Mouse (Mus musculus) thymus, postnatal 25 days (tissue): ENCODE data around the gene Aff1.

Experiments
- DNase-seq: peaks from one replicate; pipeline ENCODE4 v3.0.0; 2022

Gene Aff1

DNA sequence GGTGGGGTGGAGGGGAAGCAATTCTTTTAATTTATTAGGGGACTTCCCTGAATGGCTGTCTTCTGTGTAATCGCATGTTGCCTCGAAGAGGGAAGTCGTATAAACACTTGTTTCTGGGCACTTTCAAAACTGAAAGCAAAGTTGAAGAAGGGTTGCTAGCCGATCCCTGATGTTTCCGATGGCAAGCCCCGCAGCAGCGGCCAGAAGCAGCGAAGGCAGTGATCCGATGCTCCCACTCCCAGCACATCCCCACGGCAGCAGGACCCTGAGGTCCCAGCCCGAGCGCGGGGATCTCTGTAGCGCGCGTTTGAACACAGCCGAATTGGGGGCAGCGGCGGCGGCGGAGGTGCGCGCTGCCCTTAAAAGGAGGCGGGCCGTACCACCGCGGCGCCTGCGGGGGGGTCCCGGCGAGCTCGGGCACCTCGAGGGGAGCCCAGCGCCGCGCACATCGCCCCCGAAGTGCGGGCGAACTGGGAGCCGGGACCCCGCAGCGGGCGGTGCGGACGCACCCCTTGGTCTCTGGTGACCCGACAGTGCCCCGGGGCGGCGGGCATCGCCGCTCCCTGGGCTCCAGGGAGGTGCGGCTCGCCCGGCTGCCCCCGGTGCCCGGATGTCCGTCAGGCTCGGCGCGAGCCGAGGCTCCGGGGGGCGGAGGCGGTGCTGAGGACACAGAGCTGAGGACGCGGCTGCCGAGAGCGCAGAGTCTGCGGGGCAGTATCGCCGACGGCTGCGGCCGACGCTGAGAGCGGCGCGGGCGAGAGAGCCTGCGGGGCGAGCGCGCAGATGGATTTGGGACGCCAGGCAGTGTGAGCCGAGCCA, 61.5 kb downstream of the Aff1 start:
- DNase-seq, result peak; percentile 95

DNA sequence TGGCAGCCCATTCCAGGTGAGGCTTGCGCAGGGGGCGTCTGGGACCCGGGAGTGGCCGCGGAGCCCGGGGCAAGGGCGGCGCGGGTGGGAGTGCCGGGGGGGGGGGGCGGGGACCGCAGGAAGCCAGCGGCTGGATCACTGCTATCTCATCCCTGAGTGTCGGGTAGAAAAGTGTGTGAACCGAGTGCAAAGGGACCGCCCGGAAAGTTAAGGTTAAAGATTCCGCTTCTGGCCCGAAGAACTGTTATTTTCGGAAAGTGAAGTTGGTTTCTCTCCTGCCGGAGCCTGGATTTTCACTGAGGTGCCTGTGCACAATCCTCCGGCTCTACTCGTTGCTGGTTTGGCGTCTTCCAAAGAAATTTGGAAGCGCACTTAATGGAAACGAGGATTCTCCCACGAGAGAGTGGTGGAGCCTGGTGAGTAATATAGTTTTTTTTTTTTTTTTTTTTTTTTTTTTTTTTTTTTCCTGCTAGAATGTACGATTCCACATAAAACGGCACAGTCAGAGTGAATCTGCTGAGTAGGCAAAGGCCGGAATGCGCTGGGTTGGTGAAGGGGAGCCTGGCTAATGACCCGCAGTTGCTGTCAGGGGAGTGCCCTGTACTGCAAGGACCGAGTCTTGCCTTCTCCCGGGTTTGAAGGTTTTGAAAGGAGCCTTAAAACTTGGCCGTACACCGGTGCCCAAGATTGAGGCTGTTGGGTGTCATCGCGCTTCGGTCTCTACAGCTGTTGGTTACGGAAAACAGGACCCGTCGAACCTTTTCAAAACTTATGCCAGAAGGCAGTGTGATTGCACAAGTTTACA, 62.4 kb downstream of the Aff1 start:
- peak; percentile 58 for DNase-seq

DNA sequence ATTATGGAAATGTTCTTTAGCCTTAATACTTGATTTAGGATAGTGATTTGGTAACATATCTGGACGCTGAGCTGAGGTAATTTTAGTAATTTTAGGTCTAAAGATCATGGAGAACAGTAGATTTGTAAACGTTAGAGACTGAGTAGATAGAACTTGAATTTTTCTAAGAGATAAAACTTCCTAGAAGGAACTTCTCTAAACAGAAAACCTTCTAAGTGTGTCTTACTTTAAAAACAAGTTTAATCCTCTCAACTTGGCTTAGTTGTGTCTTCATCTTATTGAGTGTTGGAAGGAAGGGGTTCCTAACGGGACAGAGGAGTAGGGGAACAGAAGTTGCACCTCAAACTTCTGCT, 62.9 kb downstream of the Aff1 start:
- DNase-seq, result no peak

DNA sequence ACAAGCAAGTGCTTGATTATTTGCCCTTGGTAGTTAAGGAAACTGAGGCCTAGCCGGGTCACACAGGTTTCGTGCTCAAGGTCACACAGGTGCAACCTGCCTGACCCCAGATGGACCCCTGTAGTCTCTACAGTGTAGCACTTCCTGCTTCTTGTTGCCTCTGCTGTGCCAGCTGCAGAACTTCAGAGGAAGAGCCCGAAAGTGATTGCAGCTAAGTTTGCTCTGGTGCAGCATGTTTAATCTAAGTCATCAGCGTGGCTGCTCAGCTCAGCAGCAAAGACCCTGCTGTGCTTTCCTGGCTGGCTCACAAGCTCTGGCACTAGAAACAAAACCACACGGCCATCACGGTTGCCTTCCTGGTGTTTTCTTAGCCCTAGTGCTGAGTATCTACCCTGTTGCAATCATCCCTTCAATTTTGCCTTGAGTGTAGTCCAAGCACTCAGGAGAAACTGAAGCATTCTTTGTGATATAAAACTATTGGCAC, 64.1 kb downstream of the Aff1 start:
- peak; percentile 78 for DNase-seq

DNA sequence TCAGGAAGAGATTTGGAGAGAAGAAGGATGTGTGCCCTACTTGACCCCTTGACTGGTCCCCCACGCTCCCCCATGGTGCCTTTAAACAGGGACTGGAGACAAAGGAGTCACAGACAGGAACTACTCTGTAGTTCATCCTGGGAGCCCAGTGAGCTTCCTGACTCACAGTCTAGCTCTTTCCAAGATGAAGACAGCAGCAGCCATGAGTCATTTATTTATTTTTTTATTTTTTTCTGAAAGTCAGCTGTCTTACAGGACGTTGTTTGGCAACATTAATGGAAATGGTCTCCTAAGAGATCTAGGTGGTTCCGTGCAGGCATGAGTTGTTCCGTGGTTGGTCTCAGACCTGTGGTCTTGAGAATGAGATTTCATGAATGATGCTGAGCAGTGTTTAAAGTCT, 66.3 kb downstream of the Aff1 start:
- DNase-seq, result no peak

DNA sequence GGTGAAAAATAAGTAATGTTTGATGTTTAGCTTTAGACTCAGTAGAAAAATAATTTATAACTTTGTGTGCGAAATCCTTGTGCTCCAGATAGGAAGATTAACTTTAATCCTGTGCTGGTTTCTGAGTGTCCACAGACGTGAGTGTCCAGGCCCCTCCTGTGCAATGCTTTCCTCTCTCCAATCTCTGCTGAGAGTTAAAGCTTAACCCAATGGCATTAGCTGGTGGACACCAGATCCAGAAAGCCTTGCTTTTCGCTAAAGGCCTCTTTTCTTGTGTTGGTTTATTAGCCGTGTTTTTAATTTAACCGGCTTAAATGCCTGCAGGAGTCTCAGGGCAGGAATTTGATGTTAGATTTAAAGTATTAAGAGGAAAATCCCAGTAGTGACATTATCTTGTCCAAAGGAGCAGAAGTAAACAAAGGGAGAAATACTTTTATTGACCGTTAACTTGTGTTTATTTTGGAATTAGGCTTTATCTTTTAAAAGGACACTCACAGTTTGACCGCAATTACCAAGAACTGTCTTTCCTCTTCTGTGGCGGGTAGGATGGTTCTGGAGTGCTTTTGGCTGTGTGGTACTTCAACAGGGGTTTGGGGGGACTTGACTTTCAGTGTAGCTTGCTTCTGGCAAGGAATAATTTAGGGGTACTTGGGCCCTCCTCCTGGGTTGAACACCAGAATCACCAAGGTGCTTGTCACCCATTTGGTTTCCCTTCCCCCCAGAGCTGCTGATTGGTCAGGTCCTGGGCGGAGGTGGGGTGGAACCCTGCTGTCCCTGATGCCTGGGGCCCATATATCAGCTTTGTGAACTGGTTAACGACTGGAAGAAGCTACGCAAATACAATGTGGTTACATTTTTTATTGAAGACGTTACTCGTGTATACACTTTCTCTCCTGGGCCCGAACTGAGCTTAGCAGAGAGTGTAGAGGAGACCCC, 67.6 kb downstream of the Aff1 start:
- peak; percentile 68 for DNase-seq

DNA sequence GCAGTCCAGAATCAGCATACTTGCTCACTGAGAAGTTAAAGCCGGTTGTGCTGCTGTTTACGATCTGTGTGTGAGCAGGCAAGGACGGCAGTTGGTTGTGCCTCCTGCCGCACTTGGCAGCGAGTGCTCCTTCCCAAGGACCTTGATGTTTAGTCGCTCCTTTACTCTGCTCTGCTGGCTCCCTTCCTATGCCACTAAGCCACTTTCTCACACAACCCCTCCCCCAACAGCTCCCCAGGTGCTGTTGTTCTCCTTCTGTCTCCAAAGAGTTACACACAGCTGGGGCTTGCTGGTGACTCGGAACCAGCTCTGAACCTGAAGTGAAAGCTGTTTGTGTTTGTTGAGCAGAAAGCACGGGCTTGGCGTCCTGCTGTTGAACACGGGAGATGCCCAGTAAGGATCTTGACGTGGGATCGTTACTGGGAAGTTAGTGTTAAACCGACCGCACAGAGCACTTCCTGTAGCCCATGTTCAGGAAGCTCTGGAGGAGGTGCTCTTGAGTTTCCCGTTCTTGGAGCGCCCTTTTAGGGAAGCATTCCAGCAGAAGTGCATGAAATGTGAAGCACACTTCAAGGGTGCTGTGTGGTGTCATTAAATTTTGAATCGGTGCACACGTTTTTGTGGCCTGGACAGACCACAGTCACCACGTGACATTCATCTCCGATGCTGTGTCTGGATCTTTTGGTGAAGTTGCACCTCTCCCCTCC, 68.4 kb downstream of the Aff1 start:
- peak; percentile 87 for DNase-seq

DNA sequence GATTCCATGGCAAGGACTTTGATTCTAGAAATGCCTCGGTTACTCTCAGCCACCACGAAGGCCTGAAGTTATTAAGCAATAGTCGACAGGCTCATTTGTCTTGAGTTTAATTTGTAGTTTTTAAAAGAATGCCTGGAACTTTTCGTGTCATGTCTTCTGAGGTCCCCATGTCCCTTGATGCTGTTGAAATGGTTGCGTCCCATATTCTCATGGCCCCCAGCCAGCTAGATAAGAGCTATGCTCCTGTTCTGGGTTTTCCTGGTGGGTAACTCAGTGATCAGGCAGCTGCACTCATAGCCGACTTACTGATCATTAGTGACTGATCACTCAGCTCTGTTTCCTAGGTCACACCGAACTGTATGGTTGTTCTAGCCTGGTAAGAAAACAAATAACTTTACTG, 69.6 kb downstream of the Aff1 start:
- no peak for DNase-seq

DNA sequence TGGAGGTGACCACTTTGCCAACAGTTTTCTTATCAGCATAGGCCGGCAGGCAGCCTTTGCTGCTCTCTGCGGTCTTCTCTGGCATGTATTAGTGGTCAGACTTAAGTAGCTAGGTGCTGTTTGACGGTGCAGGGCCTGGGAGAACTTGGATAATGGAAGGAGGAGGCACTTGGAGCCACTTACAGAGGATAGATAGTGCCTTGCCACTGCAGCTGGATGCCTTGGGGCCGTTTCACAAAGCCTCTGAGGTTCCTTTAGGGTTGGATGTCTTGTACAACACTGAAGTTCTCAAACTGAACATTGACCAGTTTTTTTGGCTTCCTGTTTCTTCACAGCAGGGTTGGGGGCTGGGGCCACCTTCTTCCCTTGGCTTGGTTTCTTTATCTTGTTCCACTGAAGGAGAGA, 70.7 kb downstream of the Aff1 start:
- peak; percentile 62 for DNase-seq

DNA sequence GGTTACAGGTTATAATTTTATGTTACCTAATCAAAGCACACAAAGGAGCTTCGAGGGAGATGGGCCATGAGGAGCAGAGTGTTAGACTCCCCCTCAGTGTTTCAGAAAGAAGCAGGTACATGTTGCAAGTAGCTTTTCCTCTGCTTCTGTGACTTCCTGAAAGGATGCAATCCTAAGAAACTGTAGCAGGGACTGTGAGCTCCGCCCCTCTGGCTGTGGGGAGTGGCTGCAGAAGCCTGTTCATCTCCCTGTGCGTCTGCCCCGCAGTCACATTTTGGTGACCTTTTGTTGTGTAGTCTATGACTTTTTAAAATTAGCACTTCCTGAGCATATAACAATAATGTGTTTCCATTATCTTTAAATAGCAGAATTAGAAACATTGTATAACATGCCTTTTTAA, 73.2 kb downstream of the Aff1 start:
- DNase-seq, result no peak

DNA sequence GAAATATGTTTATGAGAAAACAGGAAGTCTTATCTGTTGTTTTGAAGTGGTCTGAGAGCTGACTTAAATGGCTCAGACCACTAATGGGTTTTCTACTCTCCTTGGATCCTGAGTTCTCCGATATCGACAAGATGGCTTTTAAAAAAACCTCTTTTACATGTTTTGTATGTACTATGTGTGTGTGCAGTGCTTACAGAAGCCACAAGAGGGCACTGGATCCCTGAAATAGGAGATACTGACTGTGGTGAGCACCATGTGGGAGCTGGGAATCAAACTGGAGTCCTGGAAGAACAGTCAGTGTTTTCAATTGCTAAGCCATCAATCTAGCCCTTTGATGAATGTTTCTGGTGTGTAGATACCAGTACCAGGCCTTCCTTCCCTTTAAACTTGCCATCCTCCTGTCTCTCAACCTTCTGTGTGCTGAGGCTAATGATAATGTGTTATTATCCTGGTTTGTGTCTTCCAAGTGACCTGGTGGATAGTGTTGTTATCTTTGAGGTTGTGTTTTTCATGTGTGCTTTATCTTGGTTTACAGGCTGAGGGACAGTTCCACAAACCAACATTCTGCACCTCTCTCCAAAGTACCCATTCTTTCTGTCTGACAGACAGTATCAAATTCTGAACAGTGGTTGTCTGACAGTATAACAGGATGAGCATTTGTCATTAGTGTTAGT, 73.7 kb downstream of the Aff1 start:
- DNase-seq, result no peak

DNA sequence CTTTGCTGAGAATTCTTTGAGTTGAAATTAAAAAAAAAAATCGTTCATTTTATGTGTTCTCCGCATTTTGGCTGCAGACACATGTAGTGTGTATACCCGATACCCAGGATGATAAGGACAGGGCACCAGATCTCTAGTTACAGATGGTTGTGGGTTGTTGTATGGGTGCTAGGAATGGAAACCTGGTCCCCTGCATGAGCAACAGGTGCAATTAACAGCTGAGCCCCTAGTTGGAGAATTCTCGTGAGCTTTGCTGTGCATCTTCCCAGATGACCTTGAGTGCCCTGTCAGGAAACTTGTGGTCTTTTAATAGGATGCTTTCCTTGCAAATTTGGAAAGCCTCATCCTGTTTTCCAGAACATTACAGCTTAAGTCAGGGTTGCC, 74.2 kb downstream of the Aff1 start:
- DNase-seq, result no peak

DNA sequence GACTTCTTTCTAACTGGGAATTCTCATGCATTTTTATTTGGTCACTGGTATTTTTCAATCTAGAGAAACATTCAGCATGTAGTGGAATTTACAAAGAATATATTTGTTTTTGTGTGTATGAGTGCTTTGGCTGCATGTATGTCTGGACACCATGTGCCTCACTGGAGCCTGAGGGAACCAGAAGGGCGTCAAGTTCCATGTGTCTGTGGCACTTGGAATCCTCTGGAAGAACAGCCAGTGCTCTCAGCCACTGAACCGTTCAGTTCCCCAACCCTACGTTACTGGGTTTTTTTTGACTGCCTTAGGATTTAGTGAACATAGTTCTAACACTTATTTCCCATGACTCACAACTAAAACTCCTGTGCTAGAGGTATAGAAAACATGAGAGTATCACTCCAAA, 76.8 kb downstream of the Aff1 start:
- no peak for DNase-seq

DNA sequence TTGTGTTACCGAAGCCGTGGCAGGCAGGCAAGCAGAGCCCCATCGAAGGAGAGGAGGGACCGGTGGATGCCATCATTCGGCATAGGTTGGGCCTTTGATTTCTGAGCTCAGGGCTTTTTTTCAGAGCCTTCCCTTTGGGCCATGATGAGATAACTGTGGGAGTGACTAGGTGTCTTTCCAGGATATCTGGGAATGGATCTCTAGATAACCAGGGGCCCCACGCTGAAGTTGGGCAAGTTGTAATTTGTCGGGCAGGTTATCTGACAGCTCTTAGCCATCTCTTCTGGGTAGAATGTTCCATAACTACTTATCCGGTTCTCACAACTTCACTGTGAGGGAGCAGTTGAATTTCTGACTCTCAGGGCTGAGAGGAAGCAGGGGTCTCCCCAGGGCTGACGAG, 77.5 kb downstream of the Aff1 start:
- DNase-seq, result no peak

DNA sequence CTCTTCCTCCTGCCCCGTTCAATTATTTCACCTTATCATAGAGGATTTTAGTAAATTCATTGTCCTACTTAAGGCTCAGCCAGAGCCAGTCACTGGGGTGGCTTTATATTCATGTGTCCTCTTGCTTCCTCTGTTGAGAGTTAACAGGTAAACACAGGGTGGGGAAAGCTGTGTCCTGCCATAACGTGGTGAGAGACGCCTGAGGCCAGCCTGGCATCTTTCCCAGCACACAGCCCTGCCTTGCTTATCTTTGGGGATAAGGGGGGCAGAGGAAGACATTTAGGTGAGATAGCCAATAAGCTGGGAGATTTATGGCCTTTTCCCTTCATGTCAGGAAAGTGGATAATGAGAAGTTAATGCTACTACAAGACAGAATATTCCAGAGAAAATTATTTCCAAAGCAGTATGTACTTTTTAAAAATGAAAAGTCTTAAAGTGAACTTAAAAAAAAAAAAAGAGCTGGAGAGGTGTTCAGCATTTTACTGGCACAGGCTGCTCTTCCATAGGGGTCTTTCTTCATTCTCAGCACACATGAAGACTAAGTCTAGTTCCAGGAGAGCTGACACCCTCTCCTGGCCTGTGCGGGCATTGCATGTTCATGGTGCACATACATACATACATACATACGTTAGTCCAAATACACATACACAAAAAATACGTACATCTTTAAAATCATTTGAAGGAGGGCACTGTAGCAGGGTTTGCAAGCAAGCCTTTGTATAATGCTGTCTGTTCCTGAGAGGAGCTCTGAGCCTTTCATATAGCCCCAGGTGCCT, 78.5 kb downstream of the Aff1 start:
- no peak for DNase-seq

DNA sequence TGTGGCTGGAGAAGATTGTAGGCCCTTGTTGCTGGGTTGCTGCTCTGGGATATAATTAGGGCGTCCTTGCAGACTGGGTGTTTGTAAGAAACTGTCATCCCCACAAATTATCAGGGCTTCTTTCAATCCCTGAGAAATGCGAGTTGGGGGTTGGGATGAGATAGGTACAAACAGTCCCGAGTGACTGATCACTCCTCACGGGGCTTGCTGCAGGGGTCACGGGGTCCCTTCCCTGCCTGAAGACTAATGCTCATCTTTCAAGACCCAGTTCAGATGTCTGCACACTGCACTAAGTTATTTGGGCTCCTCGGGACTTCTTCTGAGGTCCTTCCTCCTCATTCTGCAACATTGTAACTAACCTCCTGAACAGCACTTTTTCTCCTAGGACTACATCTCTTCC, 79.2 kb downstream of the Aff1 start:
- DNase-seq, result no peak

DNA sequence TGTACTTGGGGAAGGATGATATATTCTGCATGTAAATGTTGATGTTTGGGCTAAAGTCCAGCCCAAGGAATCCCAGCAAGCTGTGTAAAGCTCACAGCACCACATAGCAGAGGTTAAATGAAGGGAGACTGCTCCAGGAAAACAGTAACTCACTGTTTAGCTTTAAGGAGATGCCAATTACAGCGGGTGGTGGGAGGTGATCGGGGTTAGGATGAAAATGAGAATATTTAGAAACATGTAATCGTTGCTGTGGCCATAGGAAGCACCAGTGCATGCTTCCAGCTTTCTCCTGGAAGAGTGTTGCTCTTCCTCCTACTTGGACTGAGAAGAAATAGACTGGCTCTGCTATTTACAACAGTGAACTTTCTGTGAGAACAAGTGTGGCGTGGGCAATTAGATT, 80.1 kb downstream of the Aff1 start:
- no peak for DNase-seq

DNA sequence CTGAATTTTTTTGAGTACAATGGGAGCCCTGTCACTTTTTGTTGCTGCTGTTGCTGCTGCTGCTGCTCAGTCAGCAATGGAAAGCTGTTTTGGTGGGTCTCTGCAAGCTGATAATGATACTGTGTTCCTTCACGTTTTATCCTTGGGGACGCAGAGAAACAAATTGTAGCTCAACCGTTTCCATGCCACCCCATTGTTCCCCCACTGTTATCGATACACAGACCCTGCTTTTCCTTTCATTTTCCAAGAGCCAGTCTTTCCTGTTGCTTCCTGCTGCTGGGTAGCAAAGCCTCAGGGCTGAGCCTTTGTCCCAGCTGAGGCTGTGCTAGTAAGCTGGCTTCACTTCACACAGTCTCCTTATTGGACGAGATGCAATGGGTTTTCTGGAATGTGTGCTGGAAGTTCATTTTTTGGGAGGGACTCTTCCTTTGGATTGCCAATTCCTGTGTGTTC, 81.0 kb downstream of the Aff1 start:
- no peak for DNase-seq

DNA sequence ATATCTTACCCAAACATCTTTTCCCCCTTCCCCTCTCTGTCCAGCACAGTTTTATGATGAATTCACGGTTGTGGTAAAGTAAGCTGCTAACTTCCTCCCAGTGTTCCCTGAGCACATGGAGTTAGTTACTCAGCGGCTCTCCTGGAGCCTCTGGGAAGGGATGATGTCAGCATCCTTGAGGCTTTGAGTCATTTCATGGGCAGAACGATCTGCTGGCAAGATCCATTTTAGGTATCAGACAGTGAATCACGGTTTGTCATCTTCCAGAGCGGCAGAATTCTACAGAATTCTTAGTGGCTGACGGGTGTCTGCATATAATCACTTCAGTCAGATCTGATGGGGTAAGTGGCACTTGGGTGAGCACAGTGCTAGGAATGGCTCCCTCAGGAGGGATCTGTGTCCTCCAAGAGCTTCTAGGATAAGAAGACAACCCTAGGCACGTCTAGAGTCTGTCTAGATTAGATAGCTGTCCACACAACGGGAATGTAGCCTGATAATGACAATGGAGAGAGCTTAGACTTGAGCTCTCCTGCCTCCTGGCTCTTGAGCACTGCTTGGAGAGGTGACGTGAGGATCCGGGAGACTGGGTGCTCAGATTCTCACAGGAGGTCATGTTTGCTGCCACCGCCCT, 82.6 kb downstream of the Aff1 start:
- DNase-seq, result no peak

DNA sequence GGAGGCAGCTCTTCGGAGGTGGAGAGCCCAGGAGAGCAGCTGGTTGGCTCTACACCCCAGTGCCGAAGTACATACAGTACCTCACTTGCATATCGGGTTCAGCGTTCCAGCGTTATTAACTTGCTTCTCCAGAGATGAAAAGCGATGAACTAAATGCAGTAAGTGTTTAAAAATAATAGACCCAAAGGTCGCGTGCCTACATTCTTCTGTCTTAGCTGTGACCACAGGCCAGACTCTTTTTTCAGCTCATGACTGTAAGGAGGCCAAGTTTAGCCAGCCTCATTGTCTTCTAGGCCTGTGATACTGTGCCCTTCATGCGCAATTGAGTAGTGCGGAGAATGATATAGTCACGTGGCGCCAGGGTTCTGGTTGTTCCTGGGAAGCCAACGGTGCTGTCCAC, 83.3 kb downstream of the Aff1 start:
- no peak for DNase-seq

DNA sequence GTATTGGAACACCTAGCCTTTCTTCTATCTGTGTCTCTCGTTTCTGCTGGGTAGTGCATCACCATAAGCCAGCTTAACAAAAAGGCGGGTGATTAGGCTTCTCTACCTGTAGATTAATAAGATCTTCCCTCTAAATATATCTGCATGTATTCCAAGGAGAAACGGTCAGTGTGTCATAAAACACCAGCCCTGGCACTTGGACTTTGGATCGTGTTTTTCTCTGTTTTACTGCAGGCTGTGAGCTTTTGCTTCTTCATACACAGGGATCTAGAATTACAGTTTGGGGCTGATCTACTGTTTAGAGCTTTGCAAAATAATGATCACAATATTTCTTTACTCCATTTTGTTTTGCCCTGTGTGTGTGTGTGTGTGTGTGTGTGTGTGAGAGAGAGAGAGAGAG, 84.7 kb downstream of the Aff1 start:
- DNase-seq, result no peak
